Mouse (Mus musculus) left cerebral cortex, adult 18-20 months (tissue): ENCODE measurements around the gene Exosc6. TPM values are rescaled to one million over a fixed set of nuclear protein-coding genes. Genes with fewer than 3 reads are reported as not detected.
"Not testable (repeated sequence)": the region's sequence is repeated elsewhere in the genome, so short reads cannot be mapped to it uniquely, and the experiment has no call there.

Source experiments
- DNase-seq, 2 experiments: peaks; one replicate each; pipeline ENCODE4 v3.0.0; 2021 to 2022; ENCODE audit warnings: low spot score in 2 of 2, mixed read lengths in 1 of 2
- total RNA-seq, 2 experiments: library from RNA; stranded (reverse); gene quantifications; 2 replicates each; pipeline ENCODE4 v1.2.3; 2021

The Exosc6 gene
- total RNA-seq, 2 experiments from 2014 or later: not detected

DNA sequence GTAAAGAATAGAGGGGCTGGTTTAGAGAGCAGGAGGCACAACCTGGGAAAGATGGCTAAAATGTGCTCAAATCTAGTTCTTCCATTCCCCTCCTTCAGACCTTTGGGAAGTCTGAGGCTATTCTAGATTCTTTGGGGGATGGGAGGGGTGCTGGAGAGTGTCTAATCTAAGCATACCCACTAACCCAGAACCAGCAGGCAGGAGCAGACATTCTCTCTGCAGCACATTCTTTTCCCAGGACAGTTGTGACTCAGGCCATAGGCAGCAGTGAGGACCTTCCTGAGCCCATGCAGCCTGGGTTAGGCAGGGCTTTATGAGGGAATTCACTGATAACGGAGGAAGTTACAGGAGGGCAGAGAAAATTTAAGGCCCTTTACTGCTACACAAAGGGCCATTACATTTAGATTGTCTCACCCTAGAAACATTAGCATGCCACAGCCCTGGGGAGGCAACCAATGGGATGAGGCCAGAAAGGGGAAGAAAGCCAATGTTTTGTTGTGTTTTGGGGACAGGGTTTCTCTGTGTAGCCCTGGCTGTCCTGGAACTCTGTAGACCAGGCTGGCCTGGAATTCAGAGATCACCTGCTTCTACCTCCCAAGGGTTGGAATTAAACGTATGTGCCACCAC, 2.9 kb downstream of the Exosc6 start:
- DNase-seq: no peak

DNA sequence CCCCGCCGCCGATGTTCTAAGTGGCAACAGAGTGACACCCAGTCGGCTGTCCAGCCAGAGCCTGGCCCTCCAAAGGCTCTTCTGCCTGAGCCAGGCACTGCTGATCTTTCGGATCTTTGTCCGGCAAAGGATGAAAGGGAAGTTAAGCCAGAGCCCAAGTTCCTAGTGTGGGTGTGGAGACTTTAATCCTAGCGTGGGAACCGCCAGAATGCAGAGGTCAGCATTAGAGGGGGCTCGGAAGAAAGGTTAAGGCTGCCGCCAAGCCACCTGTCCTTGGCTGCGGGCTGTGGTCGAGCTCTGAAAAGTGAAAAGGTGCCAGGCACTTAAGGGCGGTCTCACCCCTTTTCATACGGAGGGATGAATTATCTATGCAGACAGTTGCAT, 5.5 kb downstream of the Exosc6 start:
- DNase-seq: peak in 1 of 2 experiments; percentile 19

DNA sequence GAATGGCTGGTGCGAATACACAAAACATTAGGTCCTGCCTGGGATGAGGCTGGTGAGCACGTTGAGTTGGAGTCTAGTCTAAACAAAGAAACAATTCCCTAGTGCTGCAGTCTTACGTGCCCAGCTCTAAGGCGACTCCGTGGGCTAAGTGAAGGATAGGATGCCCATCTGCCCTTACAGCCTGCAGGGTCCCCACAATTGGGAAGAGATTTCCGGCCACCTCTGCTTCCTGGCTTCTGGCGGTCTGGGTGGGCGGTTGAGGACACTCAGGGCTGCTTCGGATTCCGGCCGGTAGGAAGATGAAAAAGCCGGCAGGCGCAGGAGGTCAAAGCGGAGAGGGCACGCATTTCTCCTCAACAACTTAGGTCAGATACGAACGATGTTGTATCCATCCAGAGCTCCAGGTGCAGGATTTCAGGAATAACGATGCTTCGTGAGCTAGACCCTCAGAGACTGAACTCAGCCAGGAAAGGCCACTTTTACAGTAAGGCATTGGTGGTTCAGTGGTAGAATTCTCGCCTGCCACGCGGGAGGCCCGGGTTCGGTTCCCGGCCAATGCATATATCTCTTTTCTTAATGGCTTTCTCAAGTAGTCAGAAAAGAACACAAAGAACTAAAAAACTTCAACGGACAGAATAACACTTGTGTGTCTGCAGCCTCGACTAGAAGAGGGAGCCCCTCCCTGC, 6.1 kb downstream of the Exosc6 start:
- peak; percentile 94 to 98 for DNase-seq

DNA sequence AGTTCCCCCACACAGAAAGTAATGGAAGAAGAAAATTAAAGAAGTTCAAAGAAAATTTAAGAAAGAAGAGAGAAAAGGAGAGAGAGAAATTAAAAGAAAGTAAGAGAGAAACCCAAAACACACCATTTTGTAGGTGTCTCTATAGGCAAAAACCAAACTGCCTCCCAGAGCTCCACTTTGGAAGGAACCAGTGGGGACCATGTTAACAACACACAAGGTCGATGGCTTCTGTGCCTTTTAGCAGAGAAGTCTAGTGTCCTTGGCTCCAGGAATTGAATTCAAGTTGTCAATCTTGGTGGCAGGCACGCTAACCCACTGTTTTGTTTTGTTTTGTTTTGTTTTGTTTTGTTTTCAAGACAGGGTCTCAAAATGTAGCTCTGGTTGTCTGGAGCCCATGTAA, 6.8 kb downstream of the Exosc6 start:
- DNase-seq: no peak

DNA sequence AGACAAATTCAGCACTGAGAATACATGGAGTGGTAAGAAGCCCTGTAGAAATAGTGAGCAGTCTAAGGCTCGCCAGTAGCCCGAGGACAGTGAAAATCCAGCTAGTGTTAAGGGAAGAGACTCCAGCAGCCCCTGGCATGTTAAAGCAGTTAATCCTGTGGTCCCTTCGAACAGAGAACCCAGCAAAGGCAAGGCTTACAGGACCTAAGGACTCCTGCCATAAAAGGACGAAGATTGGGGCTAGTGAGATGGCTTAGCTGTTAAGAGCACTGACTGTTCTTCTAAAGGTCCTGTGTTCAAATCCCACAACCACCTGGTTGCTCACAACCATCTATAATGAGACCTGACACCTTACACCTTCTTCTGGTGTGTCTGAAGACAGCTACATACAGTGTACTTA, 10.2 kb downstream of the Exosc6 start:
- no peak for DNase-seq

DNA sequence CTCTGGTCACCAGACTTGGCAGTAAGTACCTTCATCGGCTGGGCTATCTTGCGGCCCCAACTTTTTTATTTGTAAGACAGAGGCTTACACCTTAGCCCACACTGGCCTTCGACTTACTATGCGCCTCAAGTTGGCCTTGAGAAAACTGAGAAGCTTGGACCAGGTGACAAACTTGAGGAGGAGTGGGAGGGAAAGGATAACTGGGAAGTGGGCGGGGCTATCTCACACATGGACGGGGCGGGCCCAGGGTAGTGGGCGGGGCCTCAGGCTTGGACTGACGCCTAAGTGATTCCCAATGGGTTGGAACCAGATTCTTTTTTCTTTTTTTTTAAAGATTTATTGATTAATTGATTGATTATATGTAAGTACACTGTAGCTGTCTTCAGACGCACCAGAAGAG, 11.3 kb downstream of the Exosc6 start:
- DNase-seq: no peak

DNA sequence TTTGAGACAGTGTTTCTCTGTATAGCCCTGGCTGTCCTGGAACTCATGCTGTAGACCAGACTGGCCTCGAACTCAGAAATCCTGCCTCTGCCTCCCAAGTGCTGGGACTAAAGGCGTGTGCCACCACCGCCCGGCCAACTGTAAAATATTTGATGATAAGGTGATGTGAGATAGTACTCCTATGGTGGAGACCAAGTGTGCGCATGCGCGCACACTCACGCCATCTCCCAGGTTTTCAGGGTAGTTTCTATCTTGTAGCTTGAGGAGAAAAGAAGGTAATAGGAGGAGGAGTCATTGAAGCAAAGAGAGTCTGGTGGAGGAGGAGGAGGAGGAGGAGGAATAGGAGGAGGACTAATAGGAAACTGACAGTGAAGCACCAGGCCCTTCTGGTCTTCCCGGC, 12.5 kb downstream of the Exosc6 start:
- DNase-seq: not testable (repeated sequence)

DNA sequence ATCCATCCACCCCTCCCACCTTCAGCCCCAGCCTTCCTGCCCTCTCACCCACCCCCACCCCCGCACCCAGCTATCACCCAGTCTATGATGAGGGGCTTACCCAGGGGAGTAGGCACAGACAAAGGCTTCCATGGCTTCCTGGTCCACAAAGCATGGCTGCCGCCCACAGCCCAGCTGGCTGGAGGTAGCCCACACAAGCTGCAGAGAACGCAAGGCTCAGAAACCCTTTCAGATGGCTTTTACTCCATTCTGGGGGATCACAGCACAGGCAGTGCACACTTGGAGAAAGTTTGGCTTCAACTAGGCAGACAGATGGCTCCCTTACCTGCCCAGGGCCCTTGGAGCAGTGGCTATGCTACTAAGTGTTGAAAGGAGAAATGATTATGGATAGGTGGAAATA, 19.8 kb downstream of the Exosc6 start:
- peak; percentile 63 to 81 for DNase-seq

DNA sequence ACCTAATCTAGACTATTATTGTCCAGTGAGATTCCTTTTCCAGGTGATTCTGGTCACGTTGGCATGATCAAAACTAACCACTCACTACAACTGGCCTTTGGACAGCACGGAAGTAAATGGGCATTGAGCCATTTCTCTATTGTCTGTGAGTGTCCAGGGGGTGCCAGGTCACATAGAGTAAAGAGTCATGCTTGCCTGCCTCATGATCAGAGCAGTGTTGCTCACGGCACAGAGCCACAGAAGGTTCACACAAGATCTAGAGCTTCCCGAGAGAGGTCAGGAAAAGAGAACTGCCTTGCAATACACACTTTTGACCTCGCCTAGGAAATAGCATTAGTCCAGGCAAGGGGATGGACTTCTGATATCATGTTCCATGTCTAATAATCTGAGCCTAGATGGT, 23.3 kb downstream of the Exosc6 start:
- DNase-seq: no peak

DNA sequence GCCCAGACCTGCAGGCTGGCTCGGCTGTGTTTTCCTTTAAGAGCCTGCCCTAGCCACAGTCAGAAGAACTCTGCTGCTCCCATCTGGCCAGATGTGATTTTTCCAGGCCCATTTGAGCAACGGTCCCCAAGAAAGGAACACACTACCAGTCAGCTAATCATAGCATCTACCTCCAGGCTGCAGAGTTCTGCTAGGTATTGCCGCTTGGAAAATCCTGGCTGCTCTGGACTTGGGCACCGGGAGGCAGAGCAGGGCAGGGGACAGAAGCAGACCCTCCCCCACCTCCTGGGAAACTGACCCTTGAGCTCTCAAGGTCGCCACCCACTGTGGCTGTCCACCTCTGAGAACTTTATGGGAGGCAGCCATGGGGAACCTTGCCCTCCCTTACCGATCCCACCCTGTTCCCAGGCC, 23.7 kb downstream of the Exosc6 start:
- no peak for DNase-seq

DNA sequence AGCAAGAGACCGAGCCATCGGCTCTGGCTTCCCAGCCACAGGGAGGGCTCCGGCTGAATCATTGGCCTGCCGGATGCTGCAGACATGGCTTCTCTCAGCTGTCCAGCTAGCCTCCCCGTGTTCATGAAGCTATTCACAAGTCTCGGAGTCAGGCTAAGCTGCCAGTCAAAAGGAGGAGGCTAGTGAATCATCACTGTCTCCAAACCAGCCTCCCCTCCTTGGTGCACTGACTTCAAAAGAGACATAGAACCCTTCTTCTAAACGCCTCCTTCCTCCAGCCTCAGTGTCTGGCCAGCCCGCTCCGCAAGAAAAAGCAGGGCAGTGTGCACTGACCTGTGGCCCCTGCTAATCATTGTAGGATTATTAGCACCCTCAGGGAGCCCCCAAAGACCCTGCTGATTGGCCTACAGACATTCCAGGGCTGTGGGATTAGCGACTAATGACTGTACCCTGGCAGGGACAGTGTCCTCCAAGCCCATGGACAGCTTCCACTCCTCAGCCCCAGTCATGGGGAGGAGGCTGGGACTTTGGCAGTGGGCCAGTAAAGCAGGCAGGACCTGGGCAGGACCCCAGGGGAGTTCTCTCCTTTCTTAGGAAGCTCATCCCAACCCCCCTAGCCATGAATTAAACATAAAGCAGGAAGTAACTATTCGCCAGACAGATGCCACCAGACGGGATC, 25.6 kb downstream of the Exosc6 start:
- no peak for DNase-seq

DNA sequence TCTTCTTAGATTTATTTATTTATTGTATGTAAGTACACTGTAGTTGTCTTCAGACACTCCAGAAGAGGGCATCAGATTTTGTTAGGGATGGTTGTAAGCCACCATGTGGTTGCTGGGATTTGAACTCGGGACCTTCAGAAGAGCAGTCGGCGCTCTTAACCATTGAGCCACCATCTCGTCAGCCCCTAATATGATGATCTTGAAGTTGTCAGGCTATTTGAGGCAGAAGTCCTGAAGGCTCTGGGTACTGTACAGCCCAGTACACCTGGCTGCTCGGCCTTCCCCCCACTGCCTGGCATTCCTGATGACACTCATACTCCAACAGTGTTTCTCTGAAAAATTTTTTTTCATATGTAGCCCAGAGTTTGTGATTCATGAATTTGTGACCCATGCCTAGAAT, 27.8 kb downstream of the Exosc6 start:
- DNase-seq: not testable (repeated sequence)

DNA sequence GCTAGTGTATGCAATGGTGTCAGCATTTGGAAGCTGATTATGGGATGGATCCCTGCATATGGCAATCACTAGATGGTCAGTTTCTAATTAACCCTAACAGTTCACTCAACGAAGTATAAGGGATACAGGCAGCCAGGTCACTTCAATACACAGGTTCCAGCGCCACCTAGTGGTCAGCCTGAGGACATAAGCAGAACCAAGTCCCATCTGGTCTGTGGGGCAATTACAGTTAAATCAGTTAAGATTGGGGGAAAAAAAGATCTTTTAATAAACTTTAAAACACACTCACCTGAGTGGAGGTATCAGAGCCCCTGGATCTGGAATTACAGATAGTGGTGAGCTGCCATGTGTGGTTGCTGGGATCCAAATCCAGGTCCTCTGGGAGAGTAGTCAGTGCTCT, 34.0 kb downstream of the Exosc6 start:
- DNase-seq: peak; percentile 70 to 76

DNA sequence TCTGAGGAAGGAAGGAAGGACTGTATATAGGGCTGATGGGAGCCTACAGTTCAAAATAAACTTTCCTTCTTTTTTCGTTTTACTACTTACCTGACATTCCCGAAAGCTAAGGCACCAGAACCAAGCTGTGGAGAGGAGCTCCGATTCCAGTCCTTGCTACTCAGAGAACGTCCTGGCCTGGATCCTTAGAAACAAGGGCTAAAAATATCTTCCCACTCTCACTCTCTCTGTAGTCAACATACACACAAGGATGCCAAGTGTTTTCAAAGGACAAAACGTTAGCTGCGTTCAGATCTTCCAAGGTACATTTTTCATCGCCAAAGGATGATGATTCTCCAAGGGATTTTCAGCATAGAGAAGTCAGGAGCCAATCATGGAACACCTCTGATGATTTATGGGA, 35.6 kb downstream of the Exosc6 start:
- DNase-seq: no peak

DNA sequence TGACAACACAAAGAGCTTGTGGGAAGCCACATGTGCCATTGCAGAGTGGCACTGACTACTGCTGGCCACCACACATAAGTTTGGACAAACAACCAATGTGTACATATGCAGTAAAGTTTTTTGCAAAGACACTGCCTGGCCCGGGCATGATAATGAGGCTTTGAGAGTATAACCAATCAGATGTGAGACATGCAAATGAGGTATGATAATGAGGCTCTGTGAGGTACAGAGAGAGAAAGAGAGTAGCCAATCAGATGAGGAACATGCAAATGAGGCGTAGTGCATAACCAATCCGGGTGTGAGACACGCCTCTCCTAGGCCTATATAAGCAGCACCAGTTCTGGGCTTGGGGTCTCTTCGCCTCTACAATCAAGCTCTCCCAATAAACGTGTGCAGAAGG, 36.2 kb downstream of the Exosc6 start, which contains the start of gene Clec18a:
Gene Clec18a (minus strand): TSS at position 101 of the 400 bp plus-strand sequence.
- DNase-seq: not testable (repeated sequence)

DNA sequence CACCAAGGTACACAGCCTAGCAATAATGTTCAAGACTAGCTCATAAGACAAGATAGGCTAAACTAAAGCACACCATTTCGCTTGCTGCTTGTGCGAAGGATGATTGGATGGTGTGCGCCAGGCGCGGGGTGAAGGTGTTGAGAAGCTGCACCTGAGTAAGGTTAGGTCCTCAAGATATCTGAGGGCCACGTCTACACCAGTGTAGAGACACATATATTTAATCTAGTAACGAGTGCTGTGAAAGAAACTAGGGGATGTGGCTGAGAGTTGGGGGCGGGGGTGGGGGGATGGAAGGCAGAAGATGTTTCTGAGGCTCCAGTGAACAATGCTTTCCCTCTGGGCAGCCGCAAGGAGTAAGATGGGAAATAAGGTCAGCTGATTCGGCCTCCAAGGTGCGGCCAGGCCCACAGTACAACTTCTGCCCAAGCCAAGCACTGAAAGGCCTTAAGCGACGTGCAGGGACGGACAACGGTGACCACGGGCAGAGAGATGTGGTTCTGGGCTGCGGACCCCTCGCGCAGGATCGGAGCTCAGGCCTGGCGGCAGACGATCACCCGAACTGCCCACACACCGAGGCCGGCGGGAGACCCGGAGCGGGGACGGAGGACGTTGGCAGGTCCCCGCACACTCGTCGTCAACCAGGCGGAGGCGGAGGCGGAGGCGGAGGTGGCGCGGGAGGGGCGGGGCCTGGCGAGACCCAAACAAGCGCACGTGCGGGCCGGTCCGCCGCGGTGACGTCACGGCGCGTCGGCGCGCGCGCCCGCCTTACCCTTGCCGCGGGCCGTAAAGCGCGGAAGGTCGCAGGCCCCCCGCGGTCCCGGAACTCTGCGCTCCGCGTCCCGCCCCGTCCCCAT, 38.0 kb downstream of the Exosc6 start, which contains the start of gene Pdpr:
Gene Pdpr (plus strand): TSS at position 766 of the 854 bp plus-strand sequence.
- DNase-seq: peak; percentile 83 to 92

DNA sequence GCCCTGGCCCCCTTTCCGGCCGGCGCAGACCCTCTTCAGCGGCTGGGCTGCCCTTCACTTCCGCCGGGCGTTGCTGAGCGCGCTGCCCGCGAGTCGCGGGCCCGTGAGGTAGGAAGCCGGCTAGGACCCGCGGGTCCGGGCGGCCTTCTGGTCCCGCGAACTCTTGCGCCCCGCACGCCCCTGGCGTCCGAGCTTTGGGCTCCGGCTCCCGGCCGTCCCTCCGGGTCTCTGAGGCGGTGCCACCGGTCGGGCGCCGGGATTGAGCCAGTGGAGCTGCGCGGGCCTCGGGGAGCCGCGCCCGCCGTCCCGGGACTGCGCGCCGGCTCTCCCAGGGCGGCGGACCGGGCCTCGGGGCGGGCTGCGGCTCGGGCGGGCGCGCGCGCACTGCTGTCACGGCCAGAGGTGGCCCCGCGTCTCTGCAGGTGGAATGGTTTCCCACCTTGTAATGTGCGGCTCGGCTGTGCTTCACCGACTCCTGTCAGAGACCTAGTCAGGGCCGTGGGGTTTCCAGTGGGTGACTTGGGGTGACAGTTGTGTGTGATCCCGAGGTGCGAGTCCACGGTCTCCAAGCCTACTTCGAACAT, 38.7 kb downstream of the Exosc6 start:
- DNase-seq: not testable (repeated sequence)
